Mouse (Mus musculus): ENCODE results near the gene Ptpre.

DNA sequence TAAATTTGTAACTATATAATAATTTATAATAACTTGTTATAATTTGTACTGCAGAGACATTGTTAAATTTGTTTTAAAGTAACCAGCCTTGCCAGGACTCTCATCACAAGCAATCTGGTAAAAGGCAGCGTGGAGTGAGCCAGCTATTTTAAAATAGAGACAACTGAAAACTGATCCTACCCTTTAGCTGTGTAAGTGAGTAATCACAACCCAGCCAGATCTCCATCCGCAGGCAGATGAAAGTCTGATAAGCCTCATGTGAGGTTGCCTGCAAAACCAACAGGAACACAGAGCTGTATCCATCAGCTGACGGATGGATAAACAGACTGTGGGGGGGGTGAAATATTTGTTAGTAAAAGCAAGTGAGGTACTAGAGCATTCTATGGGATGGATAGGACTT lies 62.8 kb downstream of the Ptpre start:
- TF ChIP-seq POLR2A (IDR thresholded peaks at IDR 0.05; ENCODE audit: insufficient read depth, low read depth, low read length) (no peak), CTCF (IDR thresholded peaks at IDR 0.05; ENCODE audit: insufficient read depth, low read depth, low read length) (no peak)

All from olfactory bulb, adult 2 months (tissue).